Mouse (Mus musculus) ovary, postnatal 14 days (tissue): ENCODE measurements around the gene Kcnj9.

ENCODE experiments used
- DNase-seq: peaks from one replicate; pipeline ENCODE4 v3.0.0; 2022; ENCODE audit warnings: low spot score

Kcnj9 gene

DNA sequence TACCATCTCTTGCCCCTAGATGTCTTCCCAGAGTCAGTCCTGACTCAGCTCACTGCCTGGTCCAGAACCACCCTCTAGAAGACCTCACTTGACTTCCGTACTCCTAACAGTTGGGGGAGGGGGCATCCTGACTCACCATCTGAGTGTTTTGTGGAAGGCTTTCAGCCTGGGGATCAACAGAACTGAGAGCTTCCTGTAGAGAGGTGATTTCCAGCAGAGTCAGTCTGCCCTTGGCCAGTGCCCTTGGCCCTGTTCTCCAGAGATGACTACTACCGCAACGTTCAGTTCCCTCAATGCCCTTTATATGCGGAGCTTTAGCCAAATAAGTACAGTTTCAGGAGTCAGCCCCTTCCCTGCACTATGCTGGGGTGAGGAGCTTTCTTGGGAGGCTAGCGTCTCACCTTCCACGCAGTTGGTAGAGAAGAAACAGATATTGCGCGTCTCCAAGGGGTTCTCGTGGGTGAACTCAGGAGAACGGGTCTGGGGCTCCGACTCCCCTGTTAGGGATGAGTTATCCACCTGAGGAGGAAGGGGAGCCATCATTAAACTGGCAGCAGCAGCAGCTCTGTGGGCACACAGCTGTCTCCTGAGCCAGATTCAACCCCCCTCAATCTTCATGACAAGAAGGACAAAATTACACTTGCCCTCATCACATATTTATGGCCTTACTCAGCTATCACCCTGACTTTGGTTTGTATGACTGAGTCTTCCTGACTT lies 40.1 kb downstream of the Kcnj9 start:
- DNase-seq: no peak

DNA sequence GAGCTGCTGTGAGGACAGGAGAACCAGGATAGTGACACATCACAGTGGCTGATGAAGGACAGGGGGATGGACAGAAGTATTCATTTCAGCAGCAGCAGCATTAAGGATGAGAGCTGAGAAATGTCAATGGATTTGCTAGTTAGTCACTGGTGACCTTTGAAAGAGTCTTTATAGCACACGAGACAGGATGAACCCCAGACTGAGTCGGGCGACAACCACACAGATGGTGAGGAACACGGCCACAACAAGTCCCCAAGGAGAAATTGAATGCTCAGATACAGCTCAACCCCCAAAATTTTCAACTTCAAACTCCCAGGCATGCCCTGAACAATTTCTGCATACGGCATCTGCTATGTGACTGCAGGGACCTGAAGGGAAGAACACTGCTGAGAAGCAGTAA lies 42.4 kb downstream of the Kcnj9 start:
- DNase-seq: no peak

DNA sequence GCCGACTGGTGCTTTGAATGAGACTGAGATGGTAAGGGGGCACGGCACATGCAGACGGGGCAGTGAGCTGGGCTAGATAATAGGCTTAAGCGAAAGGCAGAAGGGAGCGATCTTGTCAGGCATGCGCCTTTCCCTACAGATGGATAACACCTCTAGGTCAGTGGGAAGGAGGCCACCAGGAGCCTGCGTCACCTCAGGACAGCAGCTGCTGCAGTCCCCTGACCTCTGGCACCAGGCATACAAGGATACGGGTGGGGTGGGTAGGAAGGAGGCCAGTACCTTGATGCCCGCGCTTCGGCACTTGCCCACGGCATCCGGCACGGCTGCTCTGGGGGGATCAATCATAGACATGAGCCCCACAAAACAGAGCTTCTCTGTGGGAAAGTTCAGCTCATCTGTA lies 44.9 kb downstream of the Kcnj9 start:
- no peak for DNase-seq

DNA sequence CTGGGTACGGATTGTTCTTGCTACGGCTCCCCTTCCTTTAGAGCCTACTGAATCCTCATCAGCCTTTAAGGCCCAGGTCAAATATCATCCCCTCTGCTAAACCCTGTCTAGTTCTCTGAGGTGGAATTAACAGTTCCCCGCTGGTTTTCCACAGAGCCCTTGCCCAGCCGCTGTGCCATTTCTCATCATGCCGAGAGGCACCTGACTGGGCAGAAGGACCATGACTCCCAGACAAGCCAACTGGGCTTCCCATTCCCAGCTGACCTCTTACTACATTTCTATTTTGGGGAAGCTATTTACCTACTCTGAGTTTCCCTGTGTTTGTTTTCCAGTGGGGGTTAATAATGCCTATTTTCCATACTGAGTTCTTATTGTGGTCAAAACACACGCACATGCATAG lies 46.0 kb downstream of the Kcnj9 start:
- DNase-seq: no peak

DNA sequence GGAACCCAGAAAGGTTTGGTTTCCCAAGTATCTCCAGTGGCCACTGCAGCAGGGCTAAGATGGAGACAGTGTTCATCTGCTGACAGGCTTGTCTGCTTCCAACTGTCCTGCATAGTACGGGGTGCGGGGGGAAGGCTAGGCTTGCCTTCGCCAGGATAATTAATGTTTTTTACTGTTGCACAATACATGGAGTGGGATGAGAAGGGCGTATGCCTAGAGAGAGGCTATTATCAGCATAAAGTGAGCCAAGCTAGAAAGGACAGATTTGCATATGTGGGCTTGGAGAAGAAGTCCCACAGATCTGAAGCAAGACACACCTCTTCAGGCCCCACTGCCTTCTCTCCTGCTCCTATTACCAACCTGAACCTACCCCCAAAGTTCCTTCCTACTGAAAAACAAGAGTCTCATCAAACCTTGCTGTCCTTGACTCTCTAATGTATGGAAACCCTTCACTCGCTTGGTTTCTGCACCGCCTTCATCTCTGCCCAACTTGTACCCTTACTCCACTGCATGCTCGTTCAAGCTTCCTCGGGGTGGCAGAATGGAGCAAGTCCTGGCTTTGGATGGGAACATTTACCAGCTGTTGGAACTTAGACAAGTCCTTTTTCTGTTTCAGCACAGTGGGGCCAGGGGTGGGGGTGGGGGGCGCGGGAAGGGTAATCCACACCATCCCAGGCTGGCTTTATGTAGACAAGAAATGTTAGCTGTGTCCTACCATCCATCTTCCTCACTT lies 47.4 kb downstream of the Kcnj9 start:
- DNase-seq: no peak

DNA sequence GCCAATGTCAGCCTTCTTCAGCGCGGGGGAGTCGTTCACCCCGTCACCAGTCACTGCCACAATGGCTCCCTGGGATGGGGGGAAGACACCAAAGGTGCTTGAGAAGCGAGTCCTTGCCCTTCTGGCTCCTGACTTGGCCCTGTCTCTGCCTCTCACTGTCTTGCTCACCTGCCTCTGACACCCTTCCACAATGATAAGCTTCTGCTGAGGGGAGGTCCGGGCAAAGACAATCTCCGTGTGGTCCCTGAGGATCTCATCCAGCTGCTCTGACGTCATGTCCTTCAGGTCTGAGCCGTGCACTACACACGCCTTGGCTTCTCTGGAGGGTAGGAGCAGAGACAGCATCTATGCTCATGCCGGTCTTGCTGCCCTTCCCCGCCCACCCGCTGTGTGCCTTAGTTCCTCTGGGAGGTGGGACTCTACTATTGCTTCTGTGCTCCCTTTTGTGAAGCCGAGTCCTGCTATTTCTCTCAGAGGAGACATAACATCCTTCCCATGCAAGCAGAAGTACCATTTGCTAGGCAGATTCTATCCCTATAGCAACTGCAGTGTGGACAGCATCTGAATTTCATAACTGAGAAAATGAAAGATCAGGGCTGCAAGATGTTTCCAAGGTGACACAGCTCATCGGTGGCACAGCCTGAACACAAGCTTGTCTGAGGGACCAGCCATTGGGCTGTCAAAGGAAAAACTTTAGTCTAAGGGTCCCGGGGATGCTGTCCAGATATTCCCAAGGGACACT lies 49.2 kb downstream of the Kcnj9 start:
- no peak for DNase-seq

DNA sequence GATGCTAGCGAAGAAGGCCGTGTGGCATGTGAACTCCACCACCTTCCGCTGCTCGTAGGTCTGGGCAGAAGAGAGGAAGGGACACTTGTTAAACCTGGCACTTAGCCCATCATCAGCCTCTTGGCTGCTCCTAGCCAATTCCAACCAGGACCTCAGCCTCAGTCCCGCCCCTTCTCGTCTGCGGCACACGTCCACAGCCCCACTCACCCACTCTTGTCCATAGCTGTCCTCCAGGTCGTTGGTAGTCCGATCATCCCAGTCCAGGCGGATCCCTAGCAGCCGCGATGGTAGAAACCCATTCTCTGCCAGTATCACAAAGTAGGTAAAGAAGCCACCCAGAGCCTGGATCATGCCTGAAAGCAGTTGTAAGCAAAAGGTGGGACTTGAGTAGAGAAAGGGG lies 50.8 kb downstream of the Kcnj9 start:
- no peak for DNase-seq

DNA sequence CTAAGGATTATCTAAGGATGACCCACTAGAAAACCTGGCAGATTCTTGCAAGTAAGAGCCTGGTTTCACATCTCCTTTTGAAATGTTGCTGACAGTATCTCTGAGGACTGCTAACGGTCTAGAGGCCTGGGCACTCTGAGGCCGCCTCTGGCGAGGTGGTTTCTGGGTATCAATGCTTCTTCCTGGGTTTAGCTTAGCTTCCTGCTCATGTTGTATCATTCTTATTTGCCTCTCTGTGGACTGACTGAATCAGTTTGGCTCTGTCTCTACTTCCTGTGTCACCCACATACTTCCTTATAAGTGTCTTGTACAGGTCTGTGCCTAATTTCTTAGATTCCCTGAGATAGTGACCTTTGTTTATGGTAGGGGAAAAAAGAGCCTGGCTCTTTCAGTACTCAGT lies 51.9 kb downstream of the Kcnj9 start:
- no peak for DNase-seq

DNA sequence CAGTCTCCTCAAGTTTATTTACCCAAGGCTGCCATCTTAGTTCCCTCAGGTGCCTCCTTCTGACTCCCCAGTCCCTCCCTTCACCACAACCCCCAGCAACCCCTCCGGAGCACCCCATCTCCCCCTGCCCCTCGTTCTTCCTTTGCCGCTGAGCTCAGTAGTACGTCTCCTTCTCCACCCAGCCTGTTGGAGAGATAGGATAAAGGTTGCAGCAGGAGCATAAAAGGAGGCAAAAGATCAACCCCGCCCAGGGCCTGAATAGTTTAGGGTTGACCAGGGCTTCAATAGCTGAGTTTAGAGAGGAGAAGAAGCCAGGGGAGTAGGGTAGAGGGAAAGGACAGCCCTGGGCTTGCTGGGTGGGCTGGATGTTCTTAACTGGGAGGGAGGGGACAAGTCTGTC lies 54.6 kb downstream of the Kcnj9 start:
- DNase-seq: no peak

DNA sequence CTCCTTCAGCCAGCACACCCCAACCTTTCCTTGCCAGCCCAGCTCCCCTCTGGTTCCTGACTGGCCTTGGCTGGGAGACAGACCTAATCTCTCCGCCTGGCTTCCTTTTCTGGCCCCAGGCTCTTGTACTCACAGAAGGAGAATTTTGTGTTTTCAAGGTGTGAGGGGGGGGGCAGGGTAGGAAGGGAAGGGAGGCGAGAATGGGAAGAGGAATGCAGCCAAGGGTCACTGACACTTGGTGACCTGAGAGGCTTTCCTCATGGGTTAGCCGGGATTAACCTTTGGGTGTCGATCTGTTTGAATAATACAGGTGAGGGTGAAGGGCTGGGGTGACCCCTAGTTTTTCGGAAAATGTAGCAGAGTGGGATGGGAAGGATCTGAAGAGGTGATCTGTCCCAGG lies 55.0 kb downstream of the Kcnj9 start:
- no peak for DNase-seq

DNA sequence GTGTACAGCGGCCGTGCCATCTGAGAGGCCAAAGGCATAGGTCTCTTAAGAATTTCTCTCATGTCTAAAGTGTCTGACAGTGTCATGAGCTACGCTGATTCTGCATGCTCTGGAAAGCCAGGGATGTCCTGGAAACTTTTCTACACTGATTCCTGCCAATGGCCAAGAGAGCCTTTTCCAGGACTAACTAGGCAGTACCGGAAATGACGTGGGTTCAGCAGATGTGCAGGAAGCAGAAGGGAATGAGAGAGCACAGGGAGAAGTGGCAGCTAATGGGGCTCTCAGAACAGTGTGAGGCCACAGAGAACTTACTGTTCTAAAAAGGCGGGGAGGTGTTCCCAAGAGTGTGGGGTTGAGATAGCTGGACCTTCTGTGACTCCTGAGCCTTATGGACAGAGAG lies 55.7 kb downstream of the Kcnj9 start:
- no peak for DNase-seq

DNA sequence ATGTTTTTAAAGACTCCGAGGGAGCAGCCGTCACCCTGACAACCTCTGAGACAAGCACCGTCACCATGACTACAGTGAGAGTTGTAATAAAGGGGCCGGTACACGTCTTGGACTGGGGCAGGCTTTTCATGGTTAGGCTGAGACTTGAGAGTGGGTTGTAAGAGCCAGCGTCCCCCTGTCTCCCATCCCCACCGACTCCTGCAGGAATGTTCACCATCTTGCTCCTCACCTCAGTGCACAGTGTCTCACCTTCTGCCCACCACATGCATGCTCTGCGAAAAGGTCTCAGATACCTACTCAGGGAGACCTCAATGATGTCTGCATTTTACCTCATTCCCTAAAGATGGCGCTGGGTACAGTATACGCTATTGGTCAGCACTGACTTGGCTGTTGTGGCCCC lies 57.4 kb downstream of the Kcnj9 start:
- DNase-seq: no peak

DNA sequence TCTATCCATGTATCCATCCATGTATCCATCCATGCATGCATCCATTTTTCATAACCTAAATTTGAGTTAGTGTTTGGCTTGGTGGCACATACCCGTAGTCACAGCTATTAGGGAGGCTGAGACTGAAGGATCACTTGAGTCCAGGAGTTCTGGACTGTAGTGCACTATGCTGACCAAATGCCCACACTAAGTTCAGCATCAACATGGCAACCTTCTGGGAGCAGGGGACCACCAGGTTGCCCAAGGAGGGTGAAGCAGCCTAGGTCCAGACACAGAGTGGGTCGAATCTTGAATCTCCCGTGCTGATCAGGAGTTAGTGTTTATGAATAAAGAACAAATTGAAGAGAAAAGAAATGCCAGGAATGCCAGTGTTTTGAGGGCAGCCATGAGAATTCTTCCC lies 57.9 kb downstream of the Kcnj9 start:
- DNase-seq: no peak
